Comparison of ENCODE assay signal across 9 mouse cellular contexts in genomic region chr10:60237475-60238154, GRCm38 (mm10). TPM values are rescaled to one million over a fixed set of nuclear protein-coding genes. Genes with fewer than 3 reads are reported as not detected.
DNase-seq lines count a peak whose midpoint lies in the region; ATAC-seq and TF ChIP-seq lines count a peak whose summit lies in the region.
"Had no signal": no experiment of that assay in that cellular context is flagged by ENCODE, and none has a peak within 500 bp of the region (broad histone marks: within the 10 kb centered on the region; RNA-seq: fewer than 3 reads in every experiment).

No protein-coding gene starts in this region.

- TF ChIP-seq CTCF in bone marrow, adult 2 months (IDR thresholded peaks at IDR 0.05; ENCODE audit: control insufficient read depth, insufficient read depth, low read length) = peak; percentile 85

- no peak for ATAC-seq in kidney, embryonic 15.5 days (replicated peaks; ENCODE audit: low FRiP score)
- ATAC-seq in erythroblast, adult 5-6 weeks (replicated peaks; ENCODE audit: low FRiP score, poor library complexity, severe bottlenecking) = peak; percentile 54

- WGBS in kidney, embryonic 15.5 days = 67% methylated on average over 10 of the region's 10 CpGs
- 64% methylated on average over 10 of the region's 10 CpGs for WGBS in bone marrow, adult 2 months

- no peak overlapping the region for H3K4me2 ChIP-seq in kidney, embryonic 15.5 days

- no peak overlapping the region for H3K27ac ChIP-seq in kidney, embryonic 15.5 days
- H3K27ac ChIP-seq in bone marrow, adult 2 months (ENCODE audit: control insufficient read depth, insufficient read depth, low read depth, low read length, poor library complexity) = no peak overlapping the region
- H3K27ac ChIP-seq: macrophage had no signal

- H3K9me3 ChIP-seq in kidney, embryonic 15.5 days (replicated peaks) = 0 out of 2 replicates have a peak, but pooled peaks cover under 1% of the 10 kb centered on the region

- H3K27me3 ChIP-seq in kidney, embryonic 15.5 days = no peaks in the 10 kb centered on the region

- H3K4me3 ChIP-seq in kidney, embryonic 15.5 days (replicated peaks) = no peak overlapping the region
- no peak overlapping the region for H3K4me3 ChIP-seq in bone marrow, adult 2 months (replicated peaks; ENCODE audit: control insufficient read depth, low read depth, low read length)

- H3K9ac ChIP-seq in kidney, embryonic 15.5 days = no peak overlapping the region

- peak; percentile 76 for DNase-seq in kidney, adult 18-20 months
- peak; percentile 85 for DNase-seq in ES-CJ7 (ENCODE audit: low read depth, low spot score)
- DNase-seq in layer of hippocampus, postnatal 25 days (ENCODE audit: extremely low spot score in 1 of 2, low spot score in 1 of 2) = peak; percentile 38 to 71
- peak; percentile 55 to 57 for DNase-seq in right cerebral cortex, adult 2 months (ENCODE audit: low spot score in 2 of 2)
- DNase-seq in T-cell, adult 2 months (ENCODE audit: low spot score) = no peak

- H3K4me1 ChIP-seq in kidney, embryonic 15.5 days = no peaks in the 10 kb centered on the region
- no peaks in the 10 kb centered on the region for H3K4me1 ChIP-seq in bone marrow, adult 2 months (ENCODE audit: control insufficient read depth, insufficient read depth, low read length)

- no peaks in the 10 kb centered on the region for H3K36me3 ChIP-seq in kidney, embryonic 15.5 days

- TF ChIP-seq POLR2A in bone marrow, adult 2 months (IDR thresholded peaks at IDR 0.05; ENCODE audit: borderline replicate concordance, control insufficient read depth, low read depth, low read length) = no peak

RNA-seq across cellular contexts. Expression of gene Chst3, which starts 18.6 kb away (rescaled TPM):
- polyA plus RNA-seq in kidney, embryonic 15.5 days (2015; fragmentation: Nextera tagmentation; extraction: Ambion mirVana) = 1.6 and 2.0 TPM in 2 replicates
- polyA plus RNA-seq in bone marrow, adult 2 months (2011; ENCODE audit: insufficient read depth, insufficient read length, low replicate concordance, missing spikeins) = 11.9 and 16.5 TPM in 2 replicates
- not detected in 2 replicates for total RNA-seq in erythroblast, adult 5-6 weeks (2015; ENCODE audit: low replicate concordance)
- not detected in 2 replicates for total RNA-seq in erythroblast, adult 5-6 weeks (2017; ENCODE audit: low replicate concordance)
- 1 to 10 TPM; 2.8 to 3.1 TPM for total RNA-seq in layer of hippocampus, postnatal 25 days (2021)

RNA-seq across cellular contexts. Expression of gene Psap, which starts 39.8 kb away (rescaled TPM):
- 132 and 162 TPM in 2 replicates for polyA plus RNA-seq in kidney, embryonic 15.5 days (2015; fragmentation: Nextera tagmentation; extraction: Ambion mirVana)
- polyA plus RNA-seq in bone marrow, adult 2 months (2011; ENCODE audit: insufficient read depth, insufficient read length, low replicate concordance, missing spikeins) = 271 and 453 TPM in 2 replicates
- 208 and 256 TPM in 2 replicates for total RNA-seq in erythroblast, adult 5-6 weeks (2015; ENCODE audit: low replicate concordance)
- 196 and 238 TPM in 2 replicates for total RNA-seq in erythroblast, adult 5-6 weeks (2017; ENCODE audit: low replicate concordance)
- 1,000 to 10,000 TPM; 1,375 to 1,496 TPM for total RNA-seq in layer of hippocampus, postnatal 25 days (2021)

Comparison
In these comparisons a context has a peak if more than half of its experiments do, and no peak if none do; other contexts are left out.
1. RNA of gene Psap, which starts 39.8 kb away (total RNA-seq): 1,375 to 1,496 TPM in layer of hippocampus, postnatal 25 days; 196 to 256 TPM in erythroblast, adult 5-6 weeks; every median in the first group is over 4 times any median in the second.